Mouse (Mus musculus) E14TG2a.4 (cell line): ENCODE data around the gene Ccl9.

ENCODE experiments used
- H3K27me3 ChIP-seq: 2 replicates; pipeline ENCODE4 v1.6.1; 2014; ENCODE audit warnings: low read length, control low read depth; ENCODE audit not compliant: insufficient read depth
- H3K36me3 ChIP-seq: 2 replicates; pipeline ENCODE4 v1.6.1; 2014; ENCODE audit warnings: low read length, control low read depth; ENCODE audit not compliant: insufficient read depth
- H3K4me1 ChIP-seq: replicated peaks from 2 replicates; pipeline ENCODE4 v1.6.1; 2014; ENCODE audit warnings: low read depth, low read length, control low read depth
- H3K4me3 ChIP-seq: replicated peaks from 2 replicates; pipeline ENCODE4 v1.5.1; 2014; ENCODE audit warnings: mild to moderate bottlenecking, low read length
- H3K9me3 ChIP-seq: 2 replicates; pipeline ENCODE4 v1.6.1; 2014; ENCODE audit warnings: low read length, control low read depth
- CTCF ChIP-seq: conservative IDR thresholded peaks from 2 replicates; pipeline ENCODE4 v1.5.1; 2014; ENCODE audit warnings: low read length
- NANOG ChIP-seq: IDR thresholded peaks from 2 replicates; pipeline ENCODE4 v1.6.1; 2014; ENCODE audit warnings: borderline replicate concordance, low read length, mixed read lengths
- POU5F1 ChIP-seq: IDR thresholded peaks from 2 replicates; pipeline ENCODE4 v1.6.1; 2014; ENCODE audit warnings: low read length, borderline replicate concordance

Gene Ccl9

GRCm38 (mm10) chr11:83570189-83570588 lies 8.2 kb downstream of the Ccl9 start:
- TF ChIP-seq NANOG (no peak), POU5F1 (no peak), CTCF (no peak)
- no peak overlapping the region for H3K4me3 ChIP-seq
- no peaks in the 10 kb centered on the region for H3K36me3 ChIP-seq
- H3K4me1 ChIP-seq = 0 out of 2 replicates have a peak, but pooled peaks cover 3% of the 10 kb centered on the region
- no peaks in the 10 kb centered on the region for H3K27me3 ChIP-seq
- no peaks in the 10 kb centered on the region for H3K9me3 ChIP-seq

- Histone ChIP-seq H3K9me3 (no peaks in the 10 kb centered on the region), H3K4me3 (no peak overlapping the region), H3K36me3 (no peaks in the 10 kb centered on the region), H3K27me3 (no peaks in the 10 kb centered on the region), H3K4me1 (0 out of 2 replicates have a peak, but pooled peaks cover 3% of the 10 kb centered on the region)
- TF ChIP-seq CTCF (no peak), NANOG (no peak), POU5F1 (no peak)
Measured at GRCm38 (mm10) chr11:83569249-83569648, 9.2 kb downstream of the Ccl9 start.

- no peaks in the 10 kb centered on the region for H3K36me3 ChIP-seq
- TF ChIP-seq CTCF (no peak), POU5F1 (no peak)
- H3K9me3 ChIP-seq = no peaks in the 10 kb centered on the region
- 0 out of 2 replicates have a peak, but pooled peaks cover 3% of the 10 kb centered on the region for H3K4me1 ChIP-seq
- H3K4me3 ChIP-seq = no peak overlapping the region
- H3K27me3 ChIP-seq = no peaks in the 10 kb centered on the region
Measured at GRCm38 (mm10) chr11:83568786-83569185, 9.7 kb downstream of the Ccl9 start.

- Histone ChIP-seq H3K9me3 (no peaks in the 10 kb centered on the region), H3K27me3 (no peaks in the 10 kb centered on the region), H3K36me3 (no peaks in the 10 kb centered on the region), H3K4me3 (no peak overlapping the region), H3K4me1 (0 out of 2 replicates have a peak, but pooled peaks cover 2% of the 10 kb centered on the region)
- TF ChIP-seq CTCF (no peak), NANOG (no peak), POU5F1 (no peak)
Measured at GRCm38 (mm10) chr11:83568061-83568460, 10.4 kb downstream of the Ccl9 start.

- Histone ChIP-seq H3K4me3 (no peak overlapping the region), H3K9me3 (no peaks in the 10 kb centered on the region), H3K4me1 (no peaks in the 10 kb centered on the region), H3K27me3 (no peaks in the 10 kb centered on the region), H3K36me3 (no peaks in the 10 kb centered on the region)
- TF ChIP-seq CTCF (no peak), POU5F1 (no peak), NANOG (no peak)
Measured at GRCm38 (mm10) chr11:83567311-83567710, 11.1 kb downstream of the Ccl9 start.

- Histone ChIP-seq H3K36me3 (no peaks in the 10 kb centered on the region), H3K4me3 (no peak overlapping the region), H3K9me3 (no peaks in the 10 kb centered on the region), H3K27me3 (no peaks in the 10 kb centered on the region), H3K4me1 (no peaks in the 10 kb centered on the region)
- TF ChIP-seq POU5F1 = no peak
- no peak for TF ChIP-seq NANOG
- no peak for TF ChIP-seq CTCF
Measured at GRCm38 (mm10) chr11:83566617-83567016, 11.8 kb downstream of the Ccl9 start.

- Histone ChIP-seq H3K4me1 (no peaks in the 10 kb centered on the region), H3K4me3 (no peak overlapping the region), H3K27me3 (no peaks in the 10 kb centered on the region), H3K9me3 (no peaks in the 10 kb centered on the region), H3K36me3 (no peaks in the 10 kb centered on the region)
- TF ChIP-seq POU5F1 = no peak
- TF ChIP-seq NANOG = no peak
- TF ChIP-seq CTCF = no peak
Measured at GRCm38 (mm10) chr11:83563754-83564153, 14.7 kb downstream of the Ccl9 start.

GRCm38 (mm10) chr11:83562311-83562887 lies 16.0 kb downstream of the Ccl9 start:
- Histone ChIP-seq H3K9me3 (no peaks in the 10 kb centered on the region), H3K27me3 (0 out of 2 replicates have a peak, but pooled peaks cover 5% of the 10 kb centered on the region), H3K4me3 (no peak overlapping the region), H3K36me3 (no peaks in the 10 kb centered on the region), H3K4me1 (no peaks in the 10 kb centered on the region)
- TF ChIP-seq CTCF (no peak), NANOG (no peak), POU5F1 (no peak)

- H3K27me3 ChIP-seq = 0 out of 2 replicates have a peak, but pooled peaks cover 5% of the 10 kb centered on the region
- H3K36me3 ChIP-seq = no peaks in the 10 kb centered on the region
- H3K4me3 ChIP-seq = no peak overlapping the region
- 0 out of 2 replicates have a peak, but pooled peaks cover 4% of the 10 kb centered on the region for H3K4me1 ChIP-seq
- no peaks in the 10 kb centered on the region for H3K9me3 ChIP-seq
- TF ChIP-seq CTCF = no peak
- no peak for TF ChIP-seq NANOG
- TF ChIP-seq POU5F1 = no peak
Measured at GRCm38 (mm10) chr11:83560405-83560804, 18.0 kb downstream of the Ccl9 start.
